Mouse (Mus musculus) R1 (cell line): ENCODE results near the gene Foxc2.
"Not testable (repeated sequence)": the region's sequence is repeated elsewhere in the genome, so short reads cannot be mapped to it uniquely, and the experiment has no call there.

ENCODE experiments used
- DNase-seq: peaks from one replicate; pipeline ENCODE4 v3.0.0-alpha.2; 2018; ENCODE audit warnings: low read depth, low spot score

The Foxc2 gene

DNA sequence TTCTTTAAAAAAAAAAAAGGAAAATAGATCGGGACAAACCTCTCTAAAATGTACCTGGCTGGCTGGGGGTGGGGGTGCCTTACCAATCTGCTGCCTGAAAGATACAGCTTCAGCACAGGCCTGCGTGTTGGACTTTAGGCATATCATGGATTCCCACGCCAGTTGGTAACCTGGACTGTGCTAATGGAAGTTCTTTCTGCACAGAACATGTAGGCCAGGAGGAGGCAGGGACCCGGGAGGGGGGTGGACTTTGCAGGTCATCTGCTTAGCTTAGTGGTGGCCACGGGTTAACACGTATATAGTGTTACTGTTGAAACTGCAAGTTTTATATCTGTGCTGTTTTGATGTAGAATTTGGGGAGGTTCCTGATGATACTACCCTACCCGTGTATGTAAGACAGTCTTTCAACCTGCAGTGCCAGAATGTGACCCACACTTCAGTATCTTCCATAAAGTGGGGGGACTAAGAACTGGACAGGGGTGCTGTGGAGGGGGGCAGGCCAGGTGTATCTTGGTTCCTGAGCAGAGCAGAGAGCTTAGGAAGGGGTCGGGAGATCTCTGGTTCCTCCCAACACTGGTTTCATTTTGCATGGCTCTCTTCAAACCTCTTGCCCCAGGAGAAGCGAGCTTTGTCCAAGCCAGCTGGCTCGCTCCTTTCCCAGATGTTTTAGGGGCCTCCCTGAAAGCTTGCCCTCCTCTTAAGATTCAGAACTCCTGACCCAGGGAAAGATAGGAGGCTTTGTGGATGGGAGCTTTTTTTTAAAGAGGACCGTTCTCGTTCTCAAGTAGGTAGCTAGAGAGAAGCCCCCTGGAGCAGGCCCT is 3.9 kb downstream of the Foxc2 start:
- no peak for DNase-seq

DNA sequence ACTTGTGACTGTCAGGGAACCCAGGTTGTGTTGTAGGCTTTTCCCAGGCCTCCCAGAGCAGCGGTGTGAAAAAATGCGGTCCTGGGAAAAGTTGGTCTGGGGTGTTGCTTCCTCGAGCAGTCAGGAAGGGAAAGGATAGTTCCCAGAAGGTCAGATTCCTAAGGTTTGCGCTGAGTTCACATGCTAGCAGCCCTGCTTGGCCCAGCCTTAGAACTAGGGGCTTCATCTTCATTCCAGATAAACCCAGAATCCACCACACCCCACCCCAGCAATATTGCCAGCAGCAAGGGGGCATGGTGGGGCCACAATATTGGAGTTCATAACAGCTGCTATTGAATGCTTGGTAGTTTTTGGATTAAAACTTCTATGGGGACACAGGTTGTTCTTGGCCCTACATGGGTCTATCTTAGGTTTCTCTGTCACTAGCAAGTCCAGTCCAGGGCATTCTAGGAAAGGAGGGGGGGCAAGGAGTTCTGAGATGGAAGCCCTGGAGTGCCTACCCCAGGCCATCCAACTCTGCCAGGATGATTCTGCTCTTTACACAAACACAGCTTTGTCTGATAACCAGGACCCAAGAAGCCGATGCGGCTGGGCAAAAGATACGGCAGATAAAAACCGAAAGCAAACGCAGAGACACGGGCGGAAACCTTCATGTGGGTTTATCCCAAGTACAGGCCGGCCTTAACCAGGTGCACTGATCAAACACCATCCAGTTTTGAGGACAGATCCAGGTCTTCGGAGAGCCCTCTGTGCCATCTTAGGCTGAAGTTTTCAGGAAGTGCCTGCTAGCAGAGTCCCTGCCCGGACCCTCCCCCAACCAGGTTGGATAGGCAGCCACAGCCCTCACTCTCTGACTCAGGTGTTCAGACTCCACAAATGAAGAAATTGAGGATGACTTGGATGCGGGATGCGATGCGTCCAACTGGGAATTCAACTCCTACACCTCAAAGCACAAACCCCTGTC is 4.8 kb downstream of the Foxc2 start:
- DNase-seq: no peak

DNA sequence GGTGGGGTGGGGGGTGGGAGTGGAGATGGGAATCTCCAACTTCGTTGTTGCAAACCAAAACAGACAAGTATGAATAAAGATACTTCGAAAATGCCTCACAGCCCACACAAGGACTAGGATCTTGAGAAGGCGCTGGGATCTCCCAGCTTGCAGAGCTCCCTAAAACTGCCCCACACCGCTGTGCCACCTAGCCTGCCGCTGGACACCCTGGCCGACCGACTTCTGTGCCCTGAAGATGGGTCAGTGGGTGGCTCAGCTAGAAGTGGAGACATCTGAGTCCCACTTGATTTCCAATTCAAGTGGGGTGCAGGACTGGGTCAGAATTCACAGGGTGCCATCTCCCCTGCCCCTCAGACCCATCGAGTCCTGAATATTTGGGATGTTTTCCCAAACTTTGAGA is 5.7 kb downstream of the Foxc2 start:
- DNase-seq: no peak

DNA sequence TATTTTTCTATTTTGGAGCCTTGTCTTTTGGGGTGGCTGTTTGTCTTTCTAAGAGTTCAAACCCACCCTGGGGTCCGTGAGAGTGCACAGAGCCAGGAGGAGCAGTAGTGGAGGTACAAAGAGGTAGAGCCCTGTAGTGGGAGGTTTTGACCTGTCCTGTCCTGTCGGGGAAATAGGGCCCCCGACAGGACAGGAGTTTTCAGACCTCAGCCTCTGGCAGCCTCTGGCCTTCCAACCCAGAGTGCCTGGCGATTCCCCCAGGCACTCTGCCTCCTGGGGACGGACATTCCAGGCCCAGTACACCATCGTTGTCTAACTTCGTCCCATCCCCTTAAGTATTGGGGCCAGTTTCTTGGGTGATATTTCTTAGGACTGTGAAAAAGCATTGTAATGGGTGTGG is 6.4 kb downstream of the Foxc2 start:
- DNase-seq: no peak

DNA sequence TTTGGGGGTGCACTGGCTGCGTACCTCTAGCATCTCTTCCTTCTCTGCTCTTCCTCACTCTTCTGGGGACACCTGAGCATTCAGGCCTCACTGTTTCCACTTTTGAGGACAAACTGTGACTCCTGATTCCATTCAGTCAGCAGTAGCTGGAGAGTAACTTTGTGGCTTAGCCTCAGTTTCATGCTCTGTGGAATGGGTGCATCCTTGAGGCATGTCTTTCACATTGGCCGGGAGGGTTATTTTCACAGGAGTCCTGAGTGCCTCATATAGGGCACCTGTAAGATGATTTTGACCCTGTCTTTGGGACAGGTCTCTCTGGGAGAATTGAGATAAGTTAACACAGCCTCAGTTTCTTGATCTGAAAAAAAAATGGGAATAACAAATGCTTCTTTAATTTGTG is 7.1 kb downstream of the Foxc2 start:
- DNase-seq: no peak

DNA sequence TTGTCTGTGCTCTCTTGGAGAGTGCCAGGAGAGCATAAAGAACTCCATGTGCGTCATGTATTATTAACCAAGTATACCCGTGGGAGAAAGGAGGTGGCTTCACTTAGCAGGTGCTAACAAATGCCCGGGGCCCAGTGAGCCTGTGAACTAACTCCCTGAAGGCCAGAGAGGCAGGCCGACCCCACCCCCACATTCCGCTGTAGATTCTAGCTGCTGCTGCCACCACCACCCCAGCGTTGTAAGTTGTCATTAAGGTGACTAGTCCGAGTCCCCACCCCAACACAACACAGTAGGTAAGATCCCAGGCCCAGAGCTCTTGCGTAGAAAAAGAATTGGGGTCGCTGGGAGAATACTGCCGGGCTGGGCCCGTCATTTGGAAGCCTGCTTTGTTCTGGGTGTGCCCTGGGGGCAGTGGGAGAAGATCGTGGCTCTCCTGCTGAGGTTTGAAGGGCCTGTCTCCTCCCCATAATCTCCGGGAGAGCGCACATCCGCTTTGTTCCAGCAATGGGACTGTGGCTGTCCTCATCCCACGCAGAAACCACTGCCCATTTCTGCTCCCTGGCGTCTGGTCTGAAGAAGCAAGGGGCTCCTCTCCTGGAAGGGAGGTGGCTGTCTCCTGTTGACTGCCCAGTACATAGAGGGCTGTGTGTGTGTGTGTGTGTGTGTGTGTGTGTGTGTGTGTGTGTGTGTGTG is 8.7 kb downstream of the Foxc2 start:
- peak; percentile 32 for DNase-seq

DNA sequence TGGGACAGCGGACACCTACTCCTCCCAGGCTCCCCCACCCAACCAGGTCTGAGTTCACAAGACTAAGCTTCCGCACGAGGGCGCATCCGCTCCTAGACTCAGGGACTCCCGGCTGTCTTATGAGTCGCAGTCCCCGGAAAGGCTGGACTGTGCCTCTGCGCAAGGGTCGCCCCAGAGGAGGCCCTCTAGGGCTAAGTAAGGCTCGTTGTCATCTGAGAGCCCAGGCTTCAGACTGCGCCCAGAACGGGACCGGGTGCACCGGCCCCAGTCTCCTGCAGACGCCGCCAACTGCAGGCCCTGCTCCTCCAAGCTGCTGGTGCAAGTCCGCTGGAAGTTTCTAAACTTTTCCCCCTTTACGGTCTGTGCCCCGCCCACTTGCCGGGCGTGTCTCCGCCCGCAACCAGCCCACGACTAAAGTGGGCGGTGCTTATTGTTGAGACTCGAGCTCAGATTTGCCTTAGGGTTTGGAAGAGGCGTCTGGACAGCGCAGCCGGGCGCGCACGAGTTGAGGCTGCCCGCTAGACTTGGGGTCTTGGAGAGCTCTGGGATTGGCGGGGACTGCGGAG is 9.4 kb downstream of the Foxc2 start:
- DNase-seq: peak; percentile 94

DNA sequence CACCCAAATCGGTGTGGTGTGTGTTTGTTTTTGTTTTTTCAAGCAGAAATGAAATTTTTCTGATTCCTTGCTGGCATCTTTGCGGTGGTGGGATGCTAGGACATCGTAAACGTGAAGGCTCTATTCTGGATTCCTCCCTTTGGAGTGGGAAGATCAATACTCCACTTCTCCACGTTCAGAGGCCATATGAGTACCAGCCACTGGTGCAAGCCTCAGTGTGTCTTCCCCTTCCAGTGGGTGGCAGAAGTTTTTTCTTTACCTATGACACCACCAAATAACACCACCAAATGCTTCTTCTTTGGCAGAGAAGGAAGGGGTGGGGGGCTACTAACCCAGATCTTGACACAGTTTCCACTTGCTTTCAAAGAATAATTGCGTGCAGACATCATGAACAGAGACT is 10.2 kb downstream of the Foxc2 start:
- DNase-seq: no peak

DNA sequence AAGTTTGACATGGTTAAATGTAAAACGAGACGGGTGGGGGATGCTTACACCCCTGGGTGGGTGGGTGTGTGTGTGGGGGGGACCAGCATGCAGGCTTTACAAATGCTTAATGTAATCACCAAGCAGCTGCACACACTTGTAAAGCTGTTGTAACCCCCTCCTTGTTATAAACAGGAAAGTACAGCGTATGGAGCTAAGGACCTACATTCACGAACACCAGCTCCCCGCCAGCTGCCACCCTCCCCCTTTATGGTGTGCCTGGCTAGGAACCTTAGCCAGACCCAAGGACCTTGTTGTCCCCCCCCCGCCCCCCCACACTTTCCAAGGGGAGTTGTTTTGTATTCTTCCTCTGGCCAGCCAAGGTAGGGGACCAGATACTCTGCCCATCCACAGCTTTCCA is 10.7 kb downstream of the Foxc2 start:
- DNase-seq: no peak

DNA sequence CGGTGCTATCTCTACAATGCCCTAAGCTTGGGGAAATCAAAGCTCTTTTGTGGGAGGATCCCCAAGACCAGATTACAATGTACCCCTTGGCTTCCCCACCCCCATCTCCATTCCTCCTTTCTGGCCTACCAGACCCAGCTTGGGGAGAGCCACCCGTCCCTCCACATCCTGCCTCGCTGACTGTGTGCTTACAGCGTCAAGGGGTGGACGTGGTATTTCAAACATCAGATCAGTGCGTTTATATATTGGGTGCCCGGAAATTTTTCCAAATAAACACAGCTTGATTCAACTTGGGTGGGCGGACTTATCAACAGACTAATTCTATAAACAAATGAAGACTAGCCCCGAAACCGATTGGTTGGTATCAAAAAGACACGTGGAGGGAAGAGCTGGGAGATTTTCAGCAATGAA is 11.3 kb downstream of the Foxc2 start:
- no peak for DNase-seq

DNA sequence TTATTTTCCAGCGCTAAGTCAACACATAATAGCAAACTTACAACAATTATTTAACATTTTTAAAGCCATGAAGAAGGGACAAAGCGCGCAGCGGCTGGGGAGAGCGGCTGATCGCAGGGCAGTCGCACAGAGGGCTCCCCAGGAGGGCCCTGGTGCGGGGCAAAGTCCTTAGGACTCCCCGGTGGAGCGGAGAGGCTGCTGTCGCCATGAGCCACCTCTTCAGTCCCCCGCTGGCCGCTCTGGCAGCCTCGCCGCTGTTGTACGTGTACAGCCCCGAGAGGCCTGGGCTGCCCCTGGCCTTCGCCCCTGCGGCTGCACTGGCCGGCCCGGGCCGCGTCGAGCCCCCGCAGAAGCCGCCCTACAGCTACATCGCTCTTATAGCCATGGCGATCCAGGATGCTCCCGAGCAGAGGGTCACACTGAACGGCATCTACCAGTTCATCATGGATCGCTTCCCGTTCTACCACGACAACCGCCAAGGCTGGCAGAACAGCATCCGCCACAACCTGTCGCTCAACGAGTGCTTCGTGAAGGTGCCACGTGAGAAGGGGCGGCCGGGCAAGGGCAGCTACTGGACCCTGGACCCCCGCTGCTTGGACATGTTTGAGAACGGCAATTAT is 11.9 kb downstream of the Foxc2 start, which contains the start of gene Foxl1:
Gene Foxl1 (plus strand): TSS at position 185 of the 620 bp plus-strand sequence.
- no peak for DNase-seq

DNA sequence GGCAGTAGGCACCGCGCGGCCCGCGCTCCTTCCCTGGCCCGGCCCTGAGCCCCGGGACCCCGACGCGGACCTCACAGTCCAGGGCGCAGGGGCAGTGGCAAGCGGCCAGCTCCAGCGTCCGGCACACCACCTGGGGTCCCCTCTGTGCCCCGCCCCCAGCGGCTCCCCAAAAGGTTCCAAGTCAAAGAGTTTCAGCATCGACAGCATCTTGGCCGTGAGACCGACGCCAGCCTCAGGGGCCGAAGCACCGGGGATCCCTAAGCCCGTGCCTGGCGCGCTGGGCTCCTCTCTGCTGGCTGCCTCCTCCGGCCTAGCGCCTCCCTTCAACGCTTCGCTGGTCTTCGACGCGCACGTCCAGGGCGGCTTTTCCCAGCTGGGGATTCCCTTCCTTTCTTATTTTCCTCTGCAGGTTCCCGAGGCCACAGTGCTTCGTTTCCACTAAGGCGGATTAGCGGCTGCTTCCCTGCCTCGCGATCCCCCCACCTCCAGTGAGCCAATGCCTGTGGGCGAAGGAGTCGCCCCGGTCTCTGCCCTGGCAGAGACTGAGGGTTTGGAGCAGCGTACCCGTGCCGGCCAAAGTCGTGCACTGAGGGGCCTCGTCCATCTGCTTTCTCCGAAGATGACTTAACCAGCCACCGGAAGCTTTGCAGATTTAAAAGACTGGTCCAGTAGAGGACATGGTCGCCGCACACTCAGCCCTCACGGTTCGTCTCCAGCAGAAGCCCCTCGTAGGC is 12.7 kb downstream of the Foxc2 start:
- DNase-seq: no peak

DNA sequence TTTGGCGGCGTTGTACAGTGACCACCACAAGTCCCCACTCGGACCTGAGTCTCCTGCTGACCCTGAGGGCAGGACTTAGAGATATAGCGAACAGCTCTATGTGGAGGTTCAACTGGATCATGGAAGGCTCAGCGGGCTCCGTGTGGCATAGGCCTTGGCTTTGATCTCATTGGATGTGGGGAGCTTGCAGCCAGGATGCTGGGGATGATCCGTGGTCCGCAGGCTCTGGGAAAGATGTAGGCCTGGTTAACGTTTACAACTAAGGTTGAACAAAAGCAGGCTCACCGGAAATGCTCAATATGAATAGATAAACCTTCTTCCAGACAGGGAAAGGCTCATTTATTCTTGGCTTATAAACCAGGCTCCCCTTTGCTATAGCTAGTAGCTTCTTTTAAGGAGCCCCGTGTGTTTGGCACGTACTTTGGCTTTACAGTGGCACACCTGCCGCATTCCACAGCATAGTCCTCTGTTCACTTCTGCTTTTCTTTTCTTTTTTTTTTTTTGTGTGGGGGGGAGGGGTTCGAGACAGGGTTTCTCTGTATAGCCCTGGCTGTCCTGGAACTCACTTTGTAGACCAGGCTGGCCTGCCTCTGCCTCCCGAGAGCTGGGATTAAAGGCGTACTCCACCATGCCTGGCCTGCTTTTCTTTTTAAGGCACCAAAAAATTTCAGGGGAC is 13.4 kb downstream of the Foxc2 start:
- DNase-seq: no peak

DNA sequence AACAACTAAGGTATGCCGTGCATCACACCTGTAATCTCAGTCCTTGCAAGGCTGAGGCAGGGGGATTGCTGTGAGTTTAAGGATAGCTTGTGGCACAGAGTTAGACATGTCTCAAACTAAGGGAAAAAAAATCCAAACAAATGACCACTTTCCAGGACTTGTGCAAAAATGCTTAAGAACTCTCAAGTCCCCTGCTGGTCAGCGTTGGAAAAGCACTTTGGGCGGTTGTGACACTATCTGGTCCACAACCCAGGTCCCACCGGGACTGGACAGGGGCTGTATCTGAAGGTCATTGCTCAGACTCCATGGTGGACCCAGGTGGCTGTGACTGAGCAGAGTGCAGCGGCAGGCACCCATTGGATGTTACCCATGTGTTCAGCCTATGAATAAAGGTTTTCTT is 14.6 kb downstream of the Foxc2 start:
- DNase-seq: peak; percentile 63

DNA sequence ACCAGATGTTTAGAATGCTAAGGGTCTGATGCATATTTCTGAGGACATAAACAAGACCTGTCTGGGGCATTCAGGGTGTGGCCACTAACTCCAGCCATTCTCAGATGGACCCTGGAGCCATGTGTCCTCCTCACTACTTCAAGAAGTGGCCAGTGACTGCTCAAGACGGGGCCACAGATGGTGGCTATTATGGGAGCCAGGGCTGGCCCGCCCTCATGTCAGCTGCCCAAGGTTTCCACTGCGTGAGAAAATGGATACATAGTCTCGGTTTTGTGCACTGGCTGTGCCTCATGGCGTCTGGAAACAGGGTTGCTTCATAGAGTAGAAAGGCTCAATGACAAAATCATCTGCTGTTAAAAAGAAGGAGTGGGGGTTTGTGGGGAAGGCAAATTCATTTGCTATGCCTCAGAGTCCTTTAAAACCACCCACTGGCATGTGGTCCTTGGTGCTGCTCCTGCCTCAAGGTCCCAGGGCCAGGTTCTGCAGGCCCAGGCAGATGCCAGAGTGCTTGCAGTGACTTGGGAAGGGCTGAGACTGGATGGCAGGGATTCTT is 17.1 kb downstream of the Foxc2 start:
- no peak for DNase-seq

DNA sequence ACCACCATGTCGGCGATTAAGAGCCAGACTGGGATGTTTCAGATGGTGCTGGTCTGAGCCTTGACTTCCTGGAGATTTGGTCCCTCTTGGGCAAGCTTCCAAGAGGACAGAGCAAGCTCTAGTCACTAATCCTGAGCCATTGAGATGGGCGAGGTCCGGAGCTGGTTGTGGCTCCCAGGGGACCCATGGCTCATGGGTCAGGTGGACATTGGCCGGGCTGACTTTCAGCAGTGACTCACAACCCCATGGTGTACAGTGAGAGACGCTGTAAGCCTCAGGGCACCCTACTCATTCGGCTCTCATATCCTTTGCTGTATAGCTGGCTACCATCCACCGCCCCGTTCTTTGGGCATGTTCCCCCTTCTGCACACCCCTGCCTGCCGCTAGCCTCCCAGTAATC is 18.1 kb downstream of the Foxc2 start:
- DNase-seq: no peak

DNA sequence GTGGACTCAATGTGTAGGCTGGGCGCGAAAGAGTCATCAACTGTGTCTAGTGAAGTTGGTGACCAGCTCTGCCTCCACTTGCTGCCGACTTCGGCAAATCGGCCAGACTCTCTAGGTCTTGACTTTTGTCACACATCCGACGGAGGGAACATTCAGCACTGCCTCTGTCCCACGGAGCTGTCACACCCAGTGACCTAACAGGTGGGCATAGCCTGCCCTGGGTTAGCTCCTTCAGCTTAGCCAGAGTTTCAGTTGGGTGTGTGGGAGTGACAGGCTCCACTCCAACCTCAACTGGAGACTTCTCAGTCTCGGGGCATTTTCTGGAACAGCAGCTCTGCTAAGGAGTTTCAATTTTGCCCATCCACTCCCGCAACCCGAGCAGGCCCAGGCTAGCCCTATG is 18.5 kb downstream of the Foxc2 start:
- no peak for DNase-seq

DNA sequence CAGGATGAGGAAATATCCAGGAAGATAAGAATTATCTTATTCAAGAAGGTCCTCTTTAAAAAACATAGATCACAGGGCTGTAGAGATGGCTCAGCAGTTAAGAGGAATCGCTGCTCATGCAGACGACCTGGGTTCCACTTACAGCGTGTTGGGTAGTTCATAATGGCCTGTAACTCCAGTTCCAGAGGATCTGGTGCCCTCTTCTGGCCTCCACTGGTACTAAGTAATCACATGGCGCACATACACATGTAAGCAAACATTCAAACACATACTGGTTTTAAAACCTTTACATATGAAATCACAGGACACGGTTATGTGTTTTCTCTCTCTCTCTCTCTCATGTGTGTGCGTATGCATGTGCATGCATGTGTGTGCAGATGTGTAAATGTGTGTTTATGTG is 20.9 kb downstream of the Foxc2 start:
- peak; percentile 56 for DNase-seq

DNA sequence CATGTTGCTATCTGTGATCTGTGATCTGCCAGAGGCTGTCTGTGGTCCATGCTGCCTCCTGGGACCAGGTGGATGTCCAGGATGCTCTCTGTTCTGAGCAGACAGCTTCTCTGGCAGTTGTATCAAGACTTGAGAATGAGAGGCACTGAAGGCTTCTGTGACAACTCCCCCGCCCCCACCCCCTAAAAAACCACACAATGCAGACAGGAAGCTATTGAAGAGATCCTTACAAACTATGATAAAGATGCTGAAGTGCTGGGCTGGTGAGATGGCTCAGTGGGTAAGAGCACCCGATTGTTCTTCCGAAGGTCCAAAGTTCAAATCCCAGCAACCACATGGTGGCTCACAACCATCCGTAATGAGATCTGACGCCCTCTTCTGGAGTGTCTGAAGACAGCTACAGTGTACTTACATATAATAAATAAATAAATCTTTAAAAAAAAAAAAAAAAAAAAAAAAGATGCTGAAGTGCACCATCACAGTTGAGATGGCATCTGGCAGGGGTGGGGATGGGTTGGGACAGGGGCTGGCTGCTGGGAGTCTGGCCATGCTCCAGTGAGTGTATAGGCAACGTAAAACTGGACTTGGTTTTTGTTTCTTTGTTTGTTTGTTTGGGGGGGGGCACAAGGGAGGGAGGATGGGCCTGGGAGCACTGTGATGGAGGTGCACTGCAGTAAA is 29.6 kb downstream of the Foxc2 start:
- DNase-seq: not testable (repeated sequence)
